Mouse (Mus musculus) bone marrow, adult 2 months (tissue): Measurements from ENCODE around the gene Mef2b. TPM values are rescaled to one million over a fixed set of nuclear protein-coding genes. Genes with fewer than 3 reads are reported as not detected.
"Not testable (repeated sequence)": the region's sequence is repeated elsewhere in the genome, so short reads cannot be mapped to it uniquely, and the experiment has no call there.

Source experiments
- H3K27ac ChIP-seq: fragments of 200-500 bp; 2 replicates; pipeline ENCODE4 v1.5.1; 2012; ENCODE audit warnings: low read depth, mild to moderate bottlenecking, control low read depth, inconsistent platforms, low read length; ENCODE audit not compliant: control insufficient read depth, poor library complexity, insufficient read depth
- H3K4me1 ChIP-seq: fragments of 200-500 bp; 2 replicates; pipeline ENCODE4 v1.6.1; 2011; ENCODE audit warnings: low read length; ENCODE audit not compliant: control insufficient read depth, insufficient read depth
- H3K4me3 ChIP-seq: fragments of 200-500 bp; replicated peaks from 2 replicates; pipeline ENCODE3; 2011; ENCODE audit warnings: mild to moderate bottlenecking, low read depth, low read length, control low read depth; ENCODE audit not compliant: control insufficient read depth
- CTCF ChIP-seq: fragments of 200-500 bp; IDR thresholded peaks from 2 replicates; pipeline ENCODE4 v1.5.1; 2011; ENCODE audit warnings: low read length, control low read depth; ENCODE audit not compliant: control insufficient read depth, insufficient read depth
- POLR2A ChIP-seq: fragments of 200-500 bp; IDR thresholded peaks from 2 replicates; pipeline ENCODE4 v1.6.1; 2011; ENCODE audit warnings: low read depth, mild to moderate bottlenecking, control low read depth, low read length, borderline replicate concordance; ENCODE audit not compliant: control insufficient read depth
- WGBS: fragments of 180-500 bp; shearing (Covaris S2); methylation state at CpG from one replicate; pipeline ENCODE4 v1.1.7; 2018; 5-methylcytosine and 5-hydroxymethylcytosine counted together
- polyA plus RNA-seq: library from polyadenylated mRNA; stranded (reverse); fragments of >200 nt; gene quantifications from 2 replicates; pipeline ENCODE4 v1.2.4, GENCODE M21; 2011; ENCODE audit warnings: low replicate concordance; ENCODE audit not compliant: missing spikeins, insufficient read depth, insufficient read length

Gene Mef2b
- polyA plus RNA-seq, 1 experiment, result 2.7 TPM

- Histone ChIP-seq H3K4me3 (peak overlapping the region; percentile 90), H3K4me1 (no peaks in the 10 kb centered on the region; the same call in 1 of the 2 replicates), H3K27ac (peak overlapping the region; percentile 72)
- under 1% methylated on average over 31 of the region's 31 CpGs for WGBS
- TF ChIP-seq POLR2A (no peak), CTCF (no peak)
Measured at GRCm38 (mm10) chr8:70211726-70212111, 72.2 kb downstream of the Mef2b start.

GRCm38 (mm10) chr8:70212112-70213055 lies 72.9 kb downstream of the Mef2b start, which contains the start of gene Slc25a42:
Gene Slc25a42 (minus strand): TSS chr8:70212305.
- H3K4me3 ChIP-seq, result peak within 1 kb of the TSS; percentile 90
- TF ChIP-seq CTCF (no peak), POLR2A (peak; percentile 86)
- WGBS, result under 1% methylated on average over 66 of the region's 66 CpGs
- peak within 1 kb of the TSS; percentile 75 for H3K27ac ChIP-seq
- H3K4me1 ChIP-seq, result no peaks in the 10 kb centered on the region; the same call in 1 of the 2 replicates

GRCm38 (mm10) chr8:70214411-70214810 lies 74.9 kb downstream of the Mef2b start:
- WGBS, result 66% methylated on average over 3 of the region's 3 CpGs
- no peak overlapping the region for H3K27ac ChIP-seq
- H3K4me3 ChIP-seq, result no peak overlapping the region
- no peak for TF ChIP-seq POLR2A
- no peaks in the 10 kb centered on the region; the same call in 1 of the 2 replicates for H3K4me1 ChIP-seq

DNA sequence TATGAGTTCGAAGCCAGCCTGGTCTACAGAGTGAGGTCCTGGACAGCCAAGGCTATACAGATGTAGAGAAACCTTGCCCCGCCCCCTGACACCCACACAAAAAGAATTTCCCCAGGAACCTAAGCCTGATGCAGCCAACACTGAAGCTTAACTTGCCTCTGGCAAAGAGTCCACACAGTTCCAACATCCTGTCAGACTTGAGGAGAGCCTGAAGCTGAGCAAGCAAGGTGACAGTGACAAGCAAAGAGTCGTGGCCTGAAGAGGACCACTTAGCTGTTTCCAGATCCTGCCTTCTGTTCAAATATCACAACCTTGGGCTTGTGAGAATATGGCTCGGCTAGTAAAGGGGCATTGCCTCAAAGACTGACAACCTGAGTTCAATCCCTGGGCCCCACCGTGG lies 75.6 kb downstream of the Mef2b start:
- no peaks in the 10 kb centered on the region; the same call in 1 of the 2 replicates for H3K4me1 ChIP-seq
- TF ChIP-seq CTCF (no peak), POLR2A (no peak)
- H3K4me3 ChIP-seq, result no peak overlapping the region
- no peak overlapping the region for H3K27ac ChIP-seq
- 81% methylated on average over 5 of the region's 5 CpGs for WGBS

DNA sequence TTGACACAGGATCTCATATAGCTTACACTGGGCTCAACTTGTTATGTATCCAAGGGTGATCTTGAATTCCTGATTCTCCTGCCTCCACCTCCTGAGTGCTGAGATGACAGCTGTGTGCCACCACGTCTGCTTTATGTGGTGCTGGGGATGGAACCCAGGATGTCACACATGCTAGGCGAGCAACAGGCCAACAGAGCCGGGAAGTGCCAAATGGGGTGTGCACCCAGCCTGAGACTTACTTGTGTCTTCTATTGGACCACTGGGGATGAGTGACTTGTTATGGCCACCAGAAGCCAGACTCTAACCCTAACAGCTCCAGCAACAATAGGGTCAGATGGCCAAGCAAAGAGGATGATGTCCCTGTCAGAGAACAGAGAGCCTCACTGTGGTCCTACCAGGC lies 76.7 kb downstream of the Mef2b start:
- H3K4me1 ChIP-seq, result not testable (repeated sequence)

GRCm38 (mm10) chr8:70216566-70216965 lies 77.1 kb downstream of the Mef2b start:
- WGBS, result 94% methylated on average over 1 of the region's 1 CpGs
- no peak overlapping the region for H3K27ac ChIP-seq
- H3K4me3 ChIP-seq, result no peak overlapping the region
- TF ChIP-seq CTCF (no peak), POLR2A (no peak)
- H3K4me1 ChIP-seq, result no peaks in the 10 kb centered on the region; the same call in 1 of the 2 replicates

More for the DNA sequence above, 76.7 kb downstream of the Mef2b start:
- 85% methylated on average over 3 of the region's 3 CpGs for WGBS
- H3K27ac ChIP-seq, H3K4me3 ChIP-seq: not testable (repeated sequence)

Other genes starting within 250 kb of the Mef2b start
- gene Tssk6, start 237.5 kb upstream of the Mef2b start, polyA plus RNA-seq, result not detected in 2 replicates
- 41.2 and 61.7 TPM in 2 replicates for gene Ndufa13, start 237.2 kb upstream of the Mef2b start, polyA plus RNA-seq
- not detected in 2 replicates for gene Yjefn3, start 237.0 kb upstream of the Mef2b start, polyA plus RNA-seq
- 22.0 and 34.5 TPM in 2 replicates for gene Gatad2a, start 143.3 kb upstream of the Mef2b start, polyA plus RNA-seq
- gene Mau2, start 97.0 kb upstream of the Mef2b start, polyA plus RNA-seq, result 29.7 and 51.9 TPM in 2 replicates
- gene Sugp1, start 96.9 kb upstream of the Mef2b start, polyA plus RNA-seq, result 19.1 and 26.4 TPM in 2 replicates
- 1.6 and 2.8 TPM in 2 replicates for gene Tm6sf2, start 66.8 kb upstream of the Mef2b start, polyA plus RNA-seq
- gene Hapln4, start 56.3 kb upstream of the Mef2b start, polyA plus RNA-seq, result not detected in 2 replicates
- 0.13 and 0.50 TPM in 2 replicates for gene Ncan, start 18.8 kb upstream of the Mef2b start, polyA plus RNA-seq
- 16.1 and 29.5 TPM in 2 replicates for gene Nr2c2ap, start 8.4 kb upstream of the Mef2b start, polyA plus RNA-seq
- gene Rfxank, start 557 bp upstream of the Mef2b start, polyA plus RNA-seq, result 7.0 and 14.4 TPM in 2 replicates
- 13.9 and 33.6 TPM in 2 replicates for gene Borcs8, start 212 bp upstream of the Mef2b start, polyA plus RNA-seq
- gene Tmem161a, start 32.6 kb downstream of the Mef2b start, polyA plus RNA-seq, result 10.8 and 22.0 TPM in 2 replicates
- gene Slc25a42, start 72.6 kb downstream of the Mef2b start, polyA plus RNA-seq, result 7.1 and 10.9 TPM in 2 replicates
- 89.1 and 192 TPM in 2 replicates for gene Sugp2, start 94.5 kb downstream of the Mef2b start, polyA plus RNA-seq
- 2.9 and 9.8 TPM in 2 replicates for gene Armc6, start 94.8 kb downstream of the Mef2b start, polyA plus RNA-seq
- gene Homer3, start 143.1 kb downstream of the Mef2b start, polyA plus RNA-seq, result 12.1 and 25.6 TPM in 2 replicates
- 32.3 and 33.4 TPM in 2 replicates for gene Ddx49, start 162.8 kb downstream of the Mef2b start, polyA plus RNA-seq
- 85.8 and 91.7 TPM in 2 replicates for gene Cope, start 162.8 kb downstream of the Mef2b start, polyA plus RNA-seq
- not detected in 2 replicates for gene Cers1, start 176.1 kb downstream of the Mef2b start, polyA plus RNA-seq
- gene Gdf1, start 190.1 kb downstream of the Mef2b start, polyA plus RNA-seq, result not detected in 2 replicates
- 20.2 and 39.1 TPM in 2 replicates for gene Upf1, start 213.6 kb downstream of the Mef2b start, polyA plus RNA-seq
- 19.6 TPM in 1 of 2 replicates, not detected in the other for gene Comp, start 233.8 kb downstream of the Mef2b start, polyA plus RNA-seq